Mouse (Mus musculus): ENCODE data around the gene Tst. TPM values are rescaled to one million over a fixed set of nuclear protein-coding genes. Genes with fewer than 3 reads are reported as not detected.

Tst gene
- polyA plus RNA-seq, 1 experiment: not detected

DNA sequence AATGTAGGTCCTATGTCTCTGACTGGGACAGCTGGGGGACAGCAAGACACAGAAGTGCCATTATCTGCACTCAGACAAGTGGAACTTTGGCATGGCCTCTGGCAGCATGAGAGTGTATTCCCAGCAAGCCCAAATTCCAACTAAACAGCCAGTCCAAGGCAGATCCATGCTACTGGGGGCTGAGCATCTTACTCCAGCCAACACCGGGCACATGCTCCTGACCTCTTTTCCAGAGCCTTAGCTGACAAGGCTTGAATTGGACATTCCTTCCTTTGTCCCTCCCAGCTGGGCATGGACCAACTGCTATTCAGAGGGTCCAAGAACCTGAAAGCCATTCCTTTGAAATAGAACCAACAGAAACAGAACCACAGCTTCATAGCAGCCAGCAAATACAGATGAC, 36.1 kb downstream of the Tst start:
- Histone ChIP-seq H3K27ac (ENCODE audit: insufficient read depth, low read depth, low read length) (no peak overlapping the region), H3K4me3 (ENCODE audit: insufficient read depth, low read depth, low read length) (no peak overlapping the region), H3K4me1 (ENCODE audit: control insufficient read depth, insufficient read depth, low read length) (peaks cover 4% of the 10 kb centered on the region; the same call in 1 of the 2 replicates)
- WGBS: 50% methylated on average over 1 of the region's 1 CpGs
- TF ChIP-seq CTCF (IDR thresholded peaks at IDR 0.05; ENCODE audit: insufficient read depth, low read depth, low read length) (no peak), POLR2A (IDR thresholded peaks at IDR 0.05; ENCODE audit: insufficient read depth, low read depth, low read length) (no peak)

DNA sequence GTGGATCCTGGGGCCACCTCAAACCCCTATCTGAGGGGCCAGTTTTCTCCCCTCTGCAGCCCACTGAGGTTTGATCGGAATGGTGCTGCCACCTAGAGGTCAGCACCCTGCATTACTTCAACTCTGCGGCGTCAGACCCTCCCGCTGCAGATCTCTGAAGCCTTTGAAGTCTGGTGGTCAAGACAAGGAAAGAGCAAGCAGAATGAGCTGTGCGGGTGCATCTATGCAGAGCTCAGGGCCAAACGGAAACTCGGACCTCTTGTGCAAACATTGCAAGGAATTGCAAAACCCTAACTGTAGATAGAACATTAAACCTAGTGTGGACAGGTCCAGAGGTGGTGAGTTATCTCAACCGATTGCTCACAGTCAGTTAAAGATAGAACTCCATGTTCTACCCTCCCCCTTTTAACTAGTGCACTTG, 36.8 kb downstream of the Tst start:
- TF ChIP-seq POLR2A (IDR thresholded peaks at IDR 0.05; ENCODE audit: insufficient read depth, low read depth, low read length) (no peak), CTCF (IDR thresholded peaks at IDR 0.05; ENCODE audit: insufficient read depth, low read depth, low read length) (peak; percentile 87)
- H3K4me3 ChIP-seq (ENCODE audit: insufficient read depth, low read depth, low read length): no peak overlapping the region
- peaks cover 4% of the 10 kb centered on the region; the same call in 1 of the 2 replicates for H3K4me1 ChIP-seq (ENCODE audit: control insufficient read depth, insufficient read depth, low read length)
- WGBS: 11% methylated on average over 8 of the region's 8 CpGs
- no peak overlapping the region for H3K27ac ChIP-seq (ENCODE audit: insufficient read depth, low read depth, low read length)

DNA sequence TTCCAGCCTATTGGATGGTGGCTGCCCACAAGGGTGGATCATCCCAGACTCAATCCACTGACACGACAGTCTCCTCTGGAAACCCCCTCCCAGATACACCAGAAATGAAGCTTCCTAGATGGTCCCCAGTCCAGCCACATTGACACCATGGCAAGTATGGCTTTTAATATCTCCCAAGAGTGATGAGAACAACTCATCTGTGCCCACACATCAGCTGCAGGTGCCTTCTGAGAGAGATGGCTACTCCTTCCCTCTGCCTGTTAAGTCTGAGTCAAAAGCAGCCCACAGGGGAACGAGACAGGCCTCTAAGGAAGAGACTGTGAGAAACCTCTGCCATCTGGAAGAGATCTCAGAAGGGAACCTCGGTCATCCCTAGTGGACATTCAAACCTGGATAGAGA, 37.9 kb downstream of the Tst start:
- peaks cover 4% of the 10 kb centered on the region; the same call in 1 of the 2 replicates for H3K4me1 ChIP-seq (ENCODE audit: control insufficient read depth, insufficient read depth, low read length)
- no peak overlapping the region for H3K4me3 ChIP-seq (ENCODE audit: insufficient read depth, low read depth, low read length)
- 89% methylated on average over 3 of the region's 3 CpGs for whole genome bisulfite sequencing
- TF ChIP-seq CTCF (IDR thresholded peaks at IDR 0.05; ENCODE audit: insufficient read depth, low read depth, low read length) (no peak), POLR2A (IDR thresholded peaks at IDR 0.05; ENCODE audit: insufficient read depth, low read depth, low read length) (no peak)
- no peak overlapping the region for H3K27ac ChIP-seq (ENCODE audit: insufficient read depth, low read depth, low read length)

DNA sequence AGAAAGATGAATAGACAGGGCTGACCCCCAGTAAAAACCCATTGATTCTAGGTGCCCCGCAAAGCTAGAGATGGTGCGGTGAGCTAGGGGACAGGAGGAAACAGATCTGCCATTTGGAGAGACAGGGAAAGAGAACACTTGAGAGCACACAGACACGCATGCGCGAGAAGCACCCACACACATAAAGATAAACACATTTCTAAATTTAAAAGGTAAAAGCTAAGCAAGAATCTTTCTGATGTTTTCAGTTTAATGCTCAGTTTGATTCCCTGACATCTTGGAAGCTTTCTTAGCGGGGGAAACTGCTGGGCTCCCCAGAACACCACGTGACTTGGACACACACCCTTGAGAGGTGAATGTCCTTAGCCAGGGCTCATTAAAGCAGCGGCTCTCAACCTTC, 38.8 kb downstream of the Tst start:
- Histone ChIP-seq H3K4me3 (ENCODE audit: insufficient read depth, low read depth, low read length) (no peak overlapping the region), H3K4me1 (ENCODE audit: control insufficient read depth, insufficient read depth, low read length) (peaks cover 4% of the 10 kb centered on the region; the same call in 1 of the 2 replicates), H3K27ac (ENCODE audit: insufficient read depth, low read depth, low read length) (no peak overlapping the region)
- 72% methylated on average over 8 of the region's 8 CpGs for WGBS
- no peak for TF ChIP-seq POLR2A (IDR thresholded peaks at IDR 0.05; ENCODE audit: insufficient read depth, low read depth, low read length)
- no peak for TF ChIP-seq CTCF (IDR thresholded peaks at IDR 0.05; ENCODE audit: insufficient read depth, low read depth, low read length)

DNA sequence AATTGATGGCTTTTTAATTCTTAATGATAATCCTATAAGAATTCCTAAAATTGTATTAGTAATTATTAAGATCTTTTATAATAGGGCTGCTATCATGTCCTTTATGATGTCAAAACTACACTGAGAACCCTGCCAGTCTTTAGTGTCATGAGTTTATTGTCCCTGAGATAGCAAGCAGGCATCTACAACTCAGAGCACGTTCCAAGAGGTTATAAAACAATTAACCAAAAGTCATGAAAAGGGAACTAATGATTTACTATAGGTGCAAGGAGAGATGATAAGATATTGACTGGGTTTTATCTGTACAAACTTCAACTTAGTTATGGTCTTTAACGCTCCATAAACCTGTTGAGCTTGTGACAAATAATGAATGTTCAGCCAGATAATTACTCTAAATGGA, 39.8 kb downstream of the Tst start:
- Histone ChIP-seq H3K4me1 (ENCODE audit: control insufficient read depth, insufficient read depth, low read length) (peaks cover 4% of the 10 kb centered on the region; the same call in 1 of the 2 replicates), H3K4me3 (ENCODE audit: insufficient read depth, low read depth, low read length) (no peak overlapping the region), H3K27ac (ENCODE audit: insufficient read depth, low read depth, low read length) (no peak overlapping the region)
- TF ChIP-seq POLR2A (IDR thresholded peaks at IDR 0.05; ENCODE audit: insufficient read depth, low read depth, low read length): no peak
- TF ChIP-seq CTCF (IDR thresholded peaks at IDR 0.05; ENCODE audit: insufficient read depth, low read depth, low read length): no peak
- WGBS: 90% methylated on average over 2 of the region's 2 CpGs

DNA sequence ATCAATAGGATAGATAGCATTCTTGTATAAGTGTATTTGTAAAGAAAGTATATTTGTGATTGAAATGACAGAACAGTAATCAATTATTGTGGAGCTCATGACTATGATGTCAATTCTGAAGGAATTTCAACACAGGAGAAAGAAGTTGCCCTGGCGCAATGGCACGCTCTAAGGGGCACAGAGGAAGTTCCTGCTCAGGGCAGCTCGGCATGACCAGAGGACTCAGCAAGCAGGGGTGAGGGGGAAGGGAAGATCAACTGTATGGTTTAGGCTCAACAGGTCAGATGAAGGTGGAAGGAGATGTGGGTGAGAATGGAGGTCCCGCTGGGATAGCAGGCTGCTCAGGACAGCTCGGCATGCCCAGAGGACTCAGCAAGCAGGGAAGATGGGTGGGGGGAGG, 50.2 kb downstream of the Tst start:
- no peak overlapping the region for H3K4me3 ChIP-seq (ENCODE audit: insufficient read depth, low read depth, low read length)
- no peaks in the 10 kb centered on the region for H3K4me1 ChIP-seq (ENCODE audit: control insufficient read depth, insufficient read depth, low read length)
- WGBS: 94% methylated on average over 5 of the region's 5 CpGs
- no peak for TF ChIP-seq CTCF (IDR thresholded peaks at IDR 0.05; ENCODE audit: insufficient read depth, low read depth, low read length)
- TF ChIP-seq POLR2A (IDR thresholded peaks at IDR 0.05; ENCODE audit: insufficient read depth, low read depth, low read length): no peak
- no peak overlapping the region for H3K27ac ChIP-seq (ENCODE audit: insufficient read depth, low read depth, low read length)

DNA sequence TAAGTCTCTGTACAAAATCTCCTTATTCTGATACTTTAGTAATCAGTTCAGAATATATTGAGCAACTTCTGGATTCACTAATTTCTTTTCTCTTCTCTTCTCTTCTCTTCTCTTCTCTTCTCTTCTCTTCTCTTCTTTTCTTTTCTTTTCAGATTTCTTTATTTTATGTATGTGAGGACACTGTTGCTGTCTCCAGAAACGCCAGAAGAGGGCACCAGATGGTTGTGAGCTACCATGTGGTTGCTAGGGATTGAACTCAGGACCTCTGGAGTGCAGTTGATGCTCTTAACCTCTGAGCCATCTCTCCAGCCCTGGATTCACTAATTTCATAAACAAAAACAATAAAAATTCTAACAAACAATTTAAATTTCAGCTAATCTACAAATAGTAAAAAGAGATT, 50.7 kb downstream of the Tst start:
- Histone ChIP-seq H3K4me3 (ENCODE audit: insufficient read depth, low read depth, low read length) (no peak overlapping the region), H3K27ac (ENCODE audit: insufficient read depth, low read depth, low read length) (no peak overlapping the region), H3K4me1 (ENCODE audit: control insufficient read depth, insufficient read depth, low read length) (no peaks in the 10 kb centered on the region)
- TF ChIP-seq POLR2A (IDR thresholded peaks at IDR 0.05; ENCODE audit: insufficient read depth, low read depth, low read length) (no peak), CTCF (IDR thresholded peaks at IDR 0.05; ENCODE audit: insufficient read depth, low read depth, low read length) (no peak)
- WGBS: 0% methylated on average over 1 of the region's 1 CpGs

DNA sequence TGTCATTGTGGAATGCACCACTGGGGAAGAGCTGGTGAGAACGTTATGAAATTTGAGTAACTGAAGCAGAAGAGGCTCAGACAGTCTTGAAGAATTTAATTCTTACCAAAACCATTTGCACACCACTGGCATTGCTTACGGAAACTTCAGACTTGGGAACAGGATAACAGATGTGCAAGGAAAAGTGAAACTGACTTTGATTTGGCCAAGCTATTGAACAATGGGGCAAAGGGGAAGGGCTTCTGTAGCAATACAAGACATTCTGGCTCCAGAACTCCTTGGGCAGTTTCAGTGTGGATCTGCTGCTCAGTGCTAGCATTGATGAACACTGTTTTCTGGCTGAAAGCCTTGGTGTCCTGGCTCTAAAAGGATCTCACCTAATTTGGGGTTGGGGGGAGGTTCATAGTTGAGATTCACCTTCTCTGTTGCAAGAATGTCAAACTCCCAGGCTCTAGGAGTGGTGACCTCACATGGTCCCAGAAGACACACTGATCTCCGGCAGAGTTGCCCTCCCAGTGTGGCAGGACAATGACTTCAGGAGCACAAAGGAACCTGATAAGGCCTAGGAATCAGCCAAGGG, 54.0 kb downstream of the Tst start:
- no peak overlapping the region for H3K4me3 ChIP-seq (ENCODE audit: insufficient read depth, low read depth, low read length)
- H3K27ac ChIP-seq (ENCODE audit: insufficient read depth, low read depth, low read length): no peak overlapping the region
- 71% methylated on average over 3 of the region's 3 CpGs for WGBS
- H3K4me1 ChIP-seq (ENCODE audit: control insufficient read depth, insufficient read depth, low read length): no peaks in the 10 kb centered on the region
- TF ChIP-seq POLR2A (IDR thresholded peaks at IDR 0.05; ENCODE audit: insufficient read depth, low read depth, low read length) (no peak), CTCF (IDR thresholded peaks at IDR 0.05; ENCODE audit: insufficient read depth, low read depth, low read length) (no peak)

Other genes with a start within 250 kb of the Tst start
- not detected in 2 replicates for gene Ift27, start 231.8 kb downstream of the Tst start, polyA plus RNA-seq (2012; ENCODE audit: insufficient read depth, insufficient read length, low replicate concordance, missing spikeins)
- gene Pvalb, start 199.5 kb downstream of the Tst start, polyA plus RNA-seq (2012; ENCODE audit: insufficient read depth, insufficient read length, low replicate concordance, missing spikeins): not detected in 2 replicates
- gene Ncf4, start 161.1 kb downstream of the Tst start, polyA plus RNA-seq (2012; ENCODE audit: insufficient read depth, insufficient read length, low replicate concordance, missing spikeins): not detected in 2 replicates
- gene Csf2rb2, start 100.2 kb downstream of the Tst start, polyA plus RNA-seq (2012; ENCODE audit: insufficient read depth, insufficient read length, low replicate concordance, missing spikeins): not detected in 2 replicates
- gene Csf2rb, start 80.2 kb downstream of the Tst start, polyA plus RNA-seq (2012; ENCODE audit: insufficient read depth, insufficient read length, low replicate concordance, missing spikeins): not detected in 2 replicates
- gene Tex33, start 10.0 kb downstream of the Tst start, polyA plus RNA-seq (2012; ENCODE audit: insufficient read depth, insufficient read length, low replicate concordance, missing spikeins): not detected in 2 replicates
- not detected in 2 replicates for gene Mpst, start 509 bp upstream of the Tst start, polyA plus RNA-seq (2012; ENCODE audit: insufficient read depth, insufficient read length, low replicate concordance, missing spikeins)
- gene Kctd17, start 22.7 kb upstream of the Tst start, polyA plus RNA-seq (2012; ENCODE audit: insufficient read depth, insufficient read length, low replicate concordance, missing spikeins): not detected in 2 replicates
- not detected in 2 replicates for gene Tmprss6, start 62.7 kb upstream of the Tst start, polyA plus RNA-seq (2012; ENCODE audit: insufficient read depth, insufficient read length, low replicate concordance, missing spikeins)
- not detected in 2 replicates for gene Il2rb, start 89.4 kb upstream of the Tst start, polyA plus RNA-seq (2012; ENCODE audit: insufficient read depth, insufficient read length, low replicate concordance, missing spikeins)
- not detected in 2 replicates for gene C1qtnf6, start 125.5 kb upstream of the Tst start, polyA plus RNA-seq (2012; ENCODE audit: insufficient read depth, insufficient read length, low replicate concordance, missing spikeins)
- gene Sstr3, start 138.8 kb upstream of the Tst start, polyA plus RNA-seq (2012; ENCODE audit: insufficient read depth, insufficient read length, low replicate concordance, missing spikeins): not detected in 2 replicates
- gene Rac2, start 166.9 kb upstream of the Tst start, polyA plus RNA-seq (2012; ENCODE audit: insufficient read depth, insufficient read length, low replicate concordance, missing spikeins): 2,065 TPM in 1 of 2 replicates, not detected in the other
- gene Cyth4, start 191.1 kb upstream of the Tst start, polyA plus RNA-seq (2012; ENCODE audit: insufficient read depth, insufficient read length, low replicate concordance, missing spikeins): not detected in 2 replicates